Mouse (Mus musculus): ENCODE measurements around the gene Cblb.

Gene Cblb

DNA sequence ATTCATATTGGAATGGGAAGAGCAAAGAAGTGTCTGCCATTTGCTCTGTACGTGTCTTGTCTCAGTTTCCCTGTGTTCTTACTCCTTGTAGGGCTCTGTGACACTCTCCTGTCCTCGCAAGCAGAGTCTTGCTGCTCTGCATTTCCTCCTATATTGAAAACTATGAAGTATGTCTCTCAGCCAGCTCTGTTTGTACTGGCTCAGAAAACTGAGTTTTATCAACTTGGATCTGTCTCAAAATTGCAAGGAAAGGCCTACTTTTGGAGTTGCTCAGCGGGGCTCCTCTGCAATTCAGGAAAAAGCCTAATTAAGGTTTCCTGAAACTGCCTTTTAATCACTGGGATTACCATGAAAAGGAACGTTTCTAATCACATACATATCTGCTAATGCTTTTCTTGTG is 46.9 kb downstream of the Cblb start:
- DNase-seq, result no peak

DNA sequence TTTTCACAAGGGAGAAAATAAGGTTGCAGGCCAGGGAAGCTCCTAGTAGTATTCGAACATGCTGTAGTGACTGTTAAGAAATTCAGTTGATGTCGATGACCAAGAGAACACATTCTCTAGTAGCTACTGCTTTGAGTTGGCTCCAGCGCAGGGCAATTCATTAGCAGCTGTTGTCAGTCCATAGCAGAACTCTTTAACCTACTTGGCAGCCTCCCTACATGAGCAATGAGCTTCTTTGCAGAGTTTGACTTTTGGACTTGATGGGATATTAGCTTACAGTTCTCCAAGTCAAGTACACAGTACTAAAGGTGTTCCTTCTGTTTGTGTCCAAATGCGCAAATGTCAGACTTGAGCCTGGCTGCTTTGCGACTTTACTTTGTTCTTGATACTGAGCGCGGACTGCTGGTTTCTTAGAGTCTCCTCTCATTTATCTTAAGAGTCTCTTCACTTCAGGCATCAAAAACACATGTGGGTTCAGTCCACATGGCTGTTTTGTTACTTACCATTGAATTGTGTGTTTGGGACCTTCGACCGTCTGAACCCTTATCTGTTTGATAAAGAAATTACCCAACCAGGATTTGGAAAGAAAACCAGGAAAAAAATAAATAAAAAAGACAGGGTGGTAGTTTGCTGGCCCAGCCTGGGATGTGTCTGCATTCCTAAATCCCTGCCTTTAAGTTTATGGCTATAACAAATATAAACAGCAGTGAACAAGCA is 47.9 kb downstream of the Cblb start:
- peak; percentile 84 for DNase-seq

DNA sequence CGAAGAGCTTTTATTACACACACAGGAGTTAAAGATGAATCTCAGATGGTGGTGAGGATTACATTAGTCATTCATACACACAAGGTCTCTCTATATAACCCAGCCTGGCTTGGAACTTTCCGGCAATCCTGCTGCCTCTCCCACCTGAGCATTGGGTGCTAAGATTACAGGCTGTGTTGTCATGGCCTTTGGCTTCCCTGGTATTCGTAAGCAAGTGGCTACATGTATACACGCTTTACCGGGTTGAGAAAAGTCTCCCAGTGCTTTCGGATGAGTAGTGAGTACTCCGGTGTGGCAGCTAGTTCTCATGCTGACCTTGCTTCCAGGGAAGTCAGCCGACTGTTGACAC is 48.4 kb downstream of the Cblb start:
- DNase-seq, result no peak

DNA sequence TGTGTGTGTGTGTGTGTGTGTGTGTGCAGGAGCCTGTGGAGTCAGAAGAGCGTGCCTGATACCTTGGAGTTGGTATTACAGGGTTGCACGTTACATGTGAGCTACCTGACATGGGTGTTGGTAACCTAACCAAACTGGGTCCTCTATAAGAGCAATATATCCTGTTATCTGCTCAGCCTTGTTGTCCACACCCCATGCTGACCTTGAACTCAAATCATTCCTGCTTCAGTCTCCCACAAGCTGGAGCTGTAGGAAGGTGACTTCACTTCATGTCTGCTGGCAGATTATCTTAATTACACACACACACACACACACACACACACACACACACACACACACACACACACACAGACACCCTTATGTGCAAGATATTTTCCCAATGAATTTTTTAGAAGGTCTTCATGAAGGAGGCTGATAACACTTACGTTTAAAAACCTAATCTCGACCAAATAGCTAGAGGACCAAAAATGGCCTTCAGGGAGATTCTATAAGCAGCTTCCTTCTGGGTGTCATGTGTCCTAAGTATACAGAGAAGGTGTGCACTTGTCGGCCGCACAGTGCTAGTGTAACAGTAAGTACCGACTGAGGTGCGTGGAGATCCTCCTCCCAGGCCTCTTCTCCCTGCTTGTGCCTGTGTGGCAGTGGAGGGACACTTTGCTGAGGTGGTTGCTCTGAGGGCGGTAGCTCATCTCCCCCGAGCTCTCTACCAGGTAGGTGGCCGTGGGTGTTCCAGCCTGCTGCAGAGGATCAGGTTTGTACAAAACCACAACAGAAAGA is 49.8 kb downstream of the Cblb start:
- DNase-seq, result no peak

DNA sequence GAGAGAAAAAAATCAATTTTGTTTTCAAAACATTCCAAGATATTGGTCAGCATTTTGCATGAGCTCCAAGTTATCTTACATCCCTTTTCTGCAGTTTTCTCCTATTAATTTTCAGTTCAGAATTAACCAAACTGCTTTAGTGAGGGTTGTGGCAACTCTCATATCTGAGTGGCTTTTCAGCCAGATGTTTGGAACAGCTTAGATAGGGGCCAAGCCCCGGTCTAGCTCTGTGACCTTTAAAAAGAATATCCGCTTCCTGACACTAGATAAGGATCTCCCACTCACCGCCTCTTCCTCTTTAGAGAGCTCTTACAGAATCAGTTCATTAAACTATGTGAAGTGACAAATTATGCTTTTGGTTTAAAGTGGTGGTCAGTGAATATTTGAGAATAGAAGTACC is 50.7 kb downstream of the Cblb start:
- DNase-seq, result peak; percentile 32

DNA sequence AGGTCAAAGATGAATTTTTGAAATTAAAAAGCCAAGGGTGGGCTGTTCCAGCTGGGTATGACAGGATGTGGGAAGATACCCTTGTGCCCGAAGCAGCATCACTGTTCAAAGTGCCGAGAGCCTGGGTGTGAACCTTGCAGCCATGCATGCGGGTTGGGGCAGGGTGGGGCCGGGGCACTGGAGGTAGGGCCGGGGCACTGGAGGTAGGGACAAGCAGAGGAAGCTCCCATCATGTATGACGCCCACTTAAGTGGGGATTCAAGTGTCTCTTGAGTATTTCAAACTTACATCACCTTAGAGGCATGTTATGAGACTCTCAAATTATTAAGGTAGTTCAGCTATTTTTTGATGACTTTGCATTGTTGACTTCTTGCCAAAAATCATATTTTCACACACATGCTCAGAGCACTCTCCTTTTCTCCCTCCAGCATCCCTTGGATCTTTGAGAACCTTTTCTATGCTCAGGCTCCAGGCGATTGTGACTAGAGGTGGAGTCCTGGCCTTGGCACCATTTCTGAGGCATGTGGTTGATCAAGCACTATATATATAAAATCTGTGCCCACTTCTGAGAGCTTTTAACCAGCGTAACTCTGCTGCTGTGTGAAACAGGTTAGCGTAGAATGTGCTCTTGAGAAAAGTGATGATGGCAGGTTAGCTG is 55.9 kb downstream of the Cblb start:
- DNase-seq, result no peak

DNA sequence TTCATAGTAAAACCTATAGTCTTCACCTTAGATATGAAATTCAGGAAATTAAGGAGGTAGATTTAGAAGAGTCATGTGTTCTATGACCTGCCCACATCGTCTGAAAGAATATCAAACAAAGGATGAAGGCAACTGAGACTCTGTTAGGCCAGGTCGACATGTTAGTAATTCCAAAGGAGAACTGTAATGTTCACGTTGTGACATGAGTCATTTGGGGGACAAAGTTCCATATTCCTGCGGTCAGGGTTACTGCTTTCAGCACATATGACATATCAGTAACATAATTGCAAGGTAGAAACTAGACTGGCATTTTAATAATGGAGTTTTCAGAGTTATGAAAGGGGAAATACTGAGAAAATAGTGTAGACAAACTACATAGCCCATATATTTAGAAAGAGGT is 58.3 kb downstream of the Cblb start:
- no peak for DNase-seq

DNA sequence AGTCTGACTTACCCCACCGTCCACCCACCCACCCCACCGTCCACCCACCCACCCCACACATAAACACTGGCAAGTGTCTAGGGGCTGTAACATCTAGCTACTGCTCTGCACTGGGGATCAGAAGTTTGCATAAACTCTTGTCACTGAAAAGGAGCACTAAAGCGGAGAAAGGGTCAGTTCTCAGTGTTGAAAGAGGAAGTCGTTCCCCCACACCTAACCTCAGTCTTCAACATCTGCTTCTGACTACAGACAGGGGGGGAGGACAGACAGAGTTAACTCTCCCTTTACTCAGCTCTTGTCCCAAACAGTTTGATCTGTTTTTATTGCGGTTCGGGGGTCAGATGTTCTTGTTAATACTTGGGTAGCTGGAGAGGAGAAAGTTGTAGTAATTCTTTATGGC is 59.9 kb downstream of the Cblb start:
- DNase-seq, result no peak

DNA sequence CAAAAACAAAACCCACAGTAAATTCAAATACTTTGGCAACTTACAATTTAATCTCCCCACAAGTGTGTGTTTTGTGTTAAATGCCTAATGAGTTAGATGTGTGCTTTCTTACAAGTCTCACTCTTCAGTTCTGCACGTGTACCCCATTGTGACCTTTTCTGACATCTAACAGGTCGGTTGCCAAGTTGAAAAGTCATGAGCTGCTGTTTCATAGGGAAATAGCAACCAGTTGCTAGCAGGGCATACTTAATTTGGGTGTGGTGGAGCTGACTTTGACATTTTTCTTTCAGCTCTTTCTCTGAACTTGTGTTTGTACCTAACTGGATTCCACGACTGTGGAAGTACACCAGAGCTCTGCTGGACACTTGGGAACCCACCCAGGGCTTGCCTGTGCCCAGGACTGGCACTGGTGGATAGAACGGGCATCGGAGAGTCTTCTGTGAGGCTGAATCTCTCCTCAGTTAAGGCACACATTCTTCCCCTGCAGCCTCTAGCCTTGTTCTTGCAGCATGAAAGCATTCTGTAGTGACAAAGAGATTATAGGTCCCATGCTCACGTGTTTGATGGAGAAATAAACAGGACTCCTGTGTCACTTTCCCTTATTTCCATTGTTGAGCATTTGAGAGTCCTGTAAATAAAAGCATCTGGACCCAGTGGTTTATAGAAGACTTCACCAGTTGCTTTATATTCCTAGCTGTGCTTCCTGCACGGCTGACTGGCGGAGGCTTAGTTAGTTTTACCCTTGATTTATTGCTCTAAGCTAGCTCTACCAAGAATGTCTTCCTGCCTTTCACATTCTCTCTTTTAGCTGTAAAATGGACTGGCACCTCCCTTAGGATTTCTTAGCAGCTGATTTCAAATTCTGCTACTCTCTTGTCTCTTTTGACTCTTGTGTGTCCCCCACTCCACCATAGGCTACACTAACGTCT is 62.6 kb downstream of the Cblb start:
- peak; percentile 14 for DNase-seq

DNA sequence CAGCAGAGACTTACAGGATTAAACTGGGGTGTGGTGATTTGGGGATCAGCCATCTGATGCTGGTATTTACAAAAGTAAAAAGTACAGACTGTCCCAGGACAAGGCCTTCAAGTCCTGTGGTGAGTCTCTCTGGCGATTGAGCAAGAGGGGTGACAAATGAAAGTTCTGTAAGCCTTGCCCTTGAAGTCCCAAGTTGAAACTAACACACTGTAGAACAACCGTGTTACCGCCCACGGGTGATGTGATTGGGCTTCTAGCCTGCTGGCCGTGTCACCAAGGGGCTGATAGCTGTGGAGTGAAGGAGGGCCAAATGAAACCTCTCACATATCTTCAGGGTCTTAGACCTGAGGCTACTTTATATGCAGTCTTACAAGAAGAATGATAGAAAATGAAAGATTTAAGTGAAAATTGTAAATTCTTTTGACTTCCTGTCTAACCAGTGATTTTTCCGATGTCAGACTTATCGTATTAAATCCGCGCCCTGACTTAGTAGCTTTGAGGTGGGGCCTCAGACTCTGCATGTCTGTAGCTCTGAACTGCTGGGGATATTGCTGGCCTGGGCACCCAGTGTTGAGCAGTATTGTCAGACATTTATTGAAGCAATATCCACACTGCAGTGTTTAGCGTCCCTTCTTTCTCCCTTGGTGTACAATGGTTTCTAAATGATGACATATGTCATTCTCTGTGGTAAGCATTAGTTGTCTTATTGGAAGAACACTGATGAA is 63.9 kb downstream of the Cblb start:
- peak; percentile 34 for DNase-seq

DNA sequence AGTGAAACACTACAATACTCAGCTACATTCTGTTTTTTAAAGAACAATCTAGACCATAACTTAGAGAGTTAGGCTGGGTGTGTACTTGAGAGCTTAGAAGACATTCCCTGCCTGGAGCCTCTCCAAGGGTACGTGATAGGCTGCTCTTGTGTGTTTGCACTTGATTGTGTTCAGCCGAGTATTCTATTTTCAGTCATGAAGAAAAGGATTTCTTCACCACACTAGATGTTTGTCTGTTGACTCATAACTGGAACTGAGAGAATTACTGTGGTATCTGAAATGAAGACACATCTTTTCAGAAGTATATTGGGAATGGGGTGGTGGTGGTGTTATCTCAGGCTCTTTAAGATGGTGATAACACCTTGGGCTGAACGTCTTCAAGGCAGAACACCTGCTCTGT is 64.6 kb downstream of the Cblb start:
- DNase-seq, result no peak

DNA sequence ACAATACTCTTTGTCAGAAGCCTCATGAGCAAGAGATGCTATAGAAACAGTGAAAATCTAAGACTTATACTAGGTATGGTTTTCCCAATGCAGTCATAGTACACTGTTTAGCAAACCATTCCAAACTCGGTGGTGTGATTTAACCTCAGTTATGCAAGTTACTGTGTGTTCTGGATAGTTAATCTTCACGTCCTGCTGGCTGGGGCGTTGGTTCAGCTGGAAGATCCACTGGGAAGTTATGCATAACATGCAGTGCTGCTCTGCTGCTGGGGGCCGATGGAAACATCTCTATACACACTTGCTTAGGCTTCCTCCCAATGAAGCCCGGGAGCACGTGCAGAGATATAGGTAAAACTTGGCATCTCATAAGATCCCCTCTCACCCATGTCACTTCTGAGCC is 69.4 kb downstream of the Cblb start:
- DNase-seq, result peak; percentile 35

DNA sequence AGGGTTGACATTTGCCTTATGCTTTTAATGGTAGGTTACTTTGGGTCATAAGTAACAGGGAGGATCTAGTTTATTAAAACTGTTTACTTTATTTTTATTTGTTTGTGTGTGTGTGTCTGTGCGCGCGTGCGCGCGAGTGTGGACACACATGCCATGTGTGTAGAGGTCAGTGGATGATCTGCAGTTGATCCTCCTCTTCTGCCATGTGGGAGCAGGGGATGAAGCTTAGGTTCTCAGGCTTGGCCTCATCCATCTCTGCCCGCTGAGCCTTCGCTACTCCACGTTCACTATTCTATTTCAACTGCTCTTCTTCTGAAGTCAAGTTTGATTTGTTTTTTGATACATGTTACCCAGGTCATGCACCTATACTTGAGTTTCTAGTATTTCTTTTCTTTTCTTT is 73.6 kb downstream of the Cblb start:
- DNase-seq, result peak; percentile 24

DNA sequence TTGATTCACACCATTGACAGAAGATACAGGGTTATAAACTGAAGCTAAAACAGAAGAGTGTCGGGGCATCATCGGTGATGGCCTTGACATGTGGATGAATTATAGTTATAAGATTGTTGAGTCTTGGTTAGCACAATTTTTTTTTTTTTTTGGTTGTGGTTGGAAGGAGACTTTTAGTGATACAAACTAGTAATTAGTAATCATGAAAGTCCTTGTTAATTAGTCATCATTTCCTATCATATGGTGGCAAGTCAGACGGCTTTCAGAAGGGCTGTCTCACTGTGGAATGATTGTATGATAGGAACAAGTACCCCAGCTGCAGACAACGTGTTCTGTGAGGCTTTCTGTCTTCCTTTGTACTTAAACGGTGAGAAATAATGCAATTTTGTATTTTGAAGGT is 76.8 kb downstream of the Cblb start:
- no peak for DNase-seq

DNA sequence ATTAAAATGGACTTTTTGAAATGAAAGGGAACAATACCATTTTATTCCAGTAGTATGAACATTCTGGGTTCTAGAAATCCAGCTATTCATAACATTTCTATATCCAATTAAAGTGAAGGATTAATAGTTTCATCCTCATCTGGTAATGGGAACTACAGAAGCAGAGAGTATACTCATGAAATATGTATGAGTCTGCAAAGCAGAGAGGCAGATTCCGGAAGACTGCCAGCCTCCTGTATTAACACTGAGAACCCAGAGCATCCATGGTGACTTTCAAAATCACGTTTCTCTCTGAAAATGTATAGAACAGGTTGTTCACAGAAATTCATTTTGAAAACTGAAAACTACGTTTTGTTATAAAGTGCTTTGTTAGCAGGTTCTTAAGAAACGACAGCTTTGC is 83.4 kb downstream of the Cblb start:
- DNase-seq, result no peak

DNA sequence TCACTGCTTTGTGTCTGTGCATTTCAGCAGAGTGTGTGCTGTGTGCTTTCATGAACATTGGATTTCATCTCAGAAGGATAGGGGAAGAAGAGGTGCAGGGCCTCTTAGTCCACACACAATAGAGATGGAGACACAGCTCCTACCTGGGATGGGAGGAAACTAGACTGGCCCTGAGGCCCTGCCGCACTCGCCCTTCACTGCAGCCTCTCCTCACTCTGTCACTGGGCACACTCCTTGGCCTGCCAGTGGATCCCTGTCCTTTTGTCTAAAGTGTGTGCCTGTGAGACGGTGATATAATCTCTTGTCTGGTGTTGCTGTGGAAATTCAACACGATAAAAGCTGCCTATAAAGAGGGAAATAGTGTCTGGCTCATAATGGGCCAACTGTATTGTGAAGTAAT is 88.0 kb downstream of the Cblb start:
- no peak for DNase-seq

DNA sequence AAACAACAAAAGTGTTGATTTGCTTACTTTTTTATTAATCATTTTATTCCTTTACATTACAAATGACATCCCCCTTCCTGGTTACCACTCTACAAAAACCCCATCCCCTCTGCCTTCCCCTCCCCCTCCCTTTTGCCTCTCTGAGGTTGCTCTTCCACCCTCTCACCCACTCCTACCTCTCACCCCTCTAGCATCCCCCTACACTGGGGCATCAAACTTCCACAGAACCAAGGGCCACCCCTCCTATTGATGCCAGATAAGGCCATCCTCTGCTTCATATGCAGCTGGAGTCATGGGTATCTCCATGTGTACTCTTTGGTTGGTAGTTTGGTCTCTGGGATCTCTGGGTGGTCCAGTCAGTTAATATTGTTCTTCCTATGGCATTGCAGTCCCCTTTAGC is 93.9 kb downstream of the Cblb start:
- DNase-seq, result no peak

DNA sequence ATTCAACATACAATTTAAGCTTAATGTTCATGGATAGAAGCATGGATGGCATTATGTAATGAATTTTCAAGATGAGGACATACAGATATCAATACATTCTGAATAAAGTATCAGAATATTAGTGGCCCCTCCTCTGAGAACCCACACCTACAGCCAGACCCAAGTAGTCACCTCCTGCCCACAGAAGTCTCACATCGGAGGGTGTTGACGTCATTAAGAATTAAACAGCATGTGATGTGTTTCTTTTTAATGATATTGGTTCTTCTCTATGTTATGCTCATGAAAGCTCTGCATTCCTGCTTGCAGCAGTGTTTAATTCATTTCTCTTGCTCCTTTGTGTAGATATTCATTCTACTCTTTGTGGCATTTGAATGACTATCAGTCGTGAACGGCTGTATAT is 94.9 kb downstream of the Cblb start:
- DNase-seq, result no peak

DNA sequence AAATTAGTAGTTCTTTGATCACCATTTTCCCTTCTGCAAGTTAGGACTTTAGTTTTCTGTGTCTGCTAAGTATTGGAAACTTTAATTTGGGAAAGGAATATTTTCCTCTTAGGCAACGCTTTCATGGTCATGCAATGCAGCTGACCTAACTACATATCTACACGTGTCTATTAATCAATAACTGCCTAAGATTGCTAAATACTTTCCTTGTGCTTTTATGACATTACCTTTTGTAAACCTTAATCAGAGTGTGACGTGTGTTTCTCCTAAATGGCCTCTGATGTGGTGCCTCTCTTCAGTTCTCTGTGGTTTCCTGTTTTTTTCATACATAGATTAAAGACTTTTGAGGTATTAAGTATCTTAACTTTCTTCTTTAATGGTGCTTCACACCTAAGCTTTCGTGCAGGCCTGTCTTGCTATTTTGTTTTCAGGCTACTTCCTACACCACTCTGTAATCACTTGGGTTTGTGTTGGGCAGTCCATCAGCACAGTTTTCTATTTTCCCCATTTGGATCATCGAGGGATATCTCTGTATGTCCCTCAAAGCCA is 98.4 kb downstream of the Cblb start:
- DNase-seq, result no peak

DNA sequence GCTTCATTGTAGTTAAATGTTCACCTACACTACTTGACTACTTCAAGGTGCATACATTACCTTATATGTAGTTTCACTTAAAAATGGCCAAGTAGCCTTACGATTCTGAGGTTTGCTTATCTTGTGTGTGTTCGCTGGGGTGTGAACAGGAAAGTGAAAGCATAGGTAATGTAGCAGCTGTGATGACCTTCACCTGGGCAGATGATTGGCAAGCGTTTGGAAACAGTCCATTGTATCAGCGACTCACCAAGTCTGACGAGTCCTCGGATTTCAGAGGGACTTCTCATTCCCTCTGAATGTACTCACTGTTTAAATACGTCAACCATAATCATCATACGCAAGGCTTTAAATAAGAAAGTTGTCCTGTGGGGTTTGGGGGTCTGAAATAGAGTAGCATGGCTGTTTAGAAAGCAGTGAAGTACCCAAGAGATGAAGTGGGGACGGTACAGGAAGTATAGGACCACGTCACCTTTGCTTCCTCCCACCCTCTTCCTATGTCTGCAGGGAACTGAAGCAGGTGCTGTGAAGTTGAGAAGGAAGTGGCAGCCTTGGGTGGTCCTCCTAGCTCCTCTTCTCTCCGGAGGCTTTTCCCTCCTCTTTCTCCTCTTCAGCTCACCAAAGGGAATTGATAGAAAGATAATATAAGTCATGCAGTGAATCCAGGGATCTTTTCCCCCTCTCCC is 101.9 kb downstream of the Cblb start:
- DNase-seq, result no peak

DNA sequence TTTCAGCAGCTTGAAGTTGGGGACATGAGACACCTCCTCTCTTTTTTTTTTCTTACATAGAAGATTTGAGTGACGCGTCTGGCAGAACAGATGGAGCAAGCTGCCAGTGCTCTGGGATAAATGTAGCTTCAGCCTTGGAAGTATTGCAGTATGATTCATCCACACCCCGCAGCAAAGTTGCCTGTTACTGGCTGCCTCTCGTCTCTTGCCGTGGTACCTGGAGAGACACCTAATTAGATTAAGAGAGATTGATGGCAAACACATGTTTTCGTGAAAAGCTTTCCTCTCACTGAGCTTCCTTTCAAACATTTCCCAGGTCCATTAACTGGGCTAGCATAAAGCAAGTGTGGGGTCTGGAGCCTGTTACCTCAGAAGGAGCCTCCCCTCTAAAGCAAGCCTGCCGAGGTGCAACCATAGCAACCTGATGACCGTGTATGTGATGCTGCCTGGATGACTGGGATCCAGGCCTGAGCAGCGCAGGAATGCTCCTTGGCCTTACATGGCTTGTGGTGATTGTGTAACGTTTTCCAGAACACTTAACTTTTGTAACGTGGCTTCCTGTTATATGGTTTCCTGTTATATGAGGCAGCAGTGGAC is 103.7 kb downstream of the Cblb start:
- DNase-seq, result no peak

All from kidney, postnatal 14 days (tissue).